Mouse (Mus musculus) lung, adult 2 months (tissue): ENCODE measurements around the gene Tnfaip1.

Experiments used
- CTCF ChIP-seq: fragments of 200-500 bp; IDR thresholded peaks from 2 replicates; pipeline ENCODE4 v1.5.1; 2011; ENCODE audit warnings: mild to moderate bottlenecking, low read length, control low read depth; ENCODE audit not compliant: insufficient read depth
- POLR2A ChIP-seq: fragments of 200-500 bp; IDR thresholded peaks from 2 replicates; pipeline ENCODE4 v1.6.1; 2011; ENCODE audit warnings: low read depth, mild to moderate bottlenecking, control low read depth, low read length, borderline replicate concordance; ENCODE audit errors: extremely low read depth

DNA sequence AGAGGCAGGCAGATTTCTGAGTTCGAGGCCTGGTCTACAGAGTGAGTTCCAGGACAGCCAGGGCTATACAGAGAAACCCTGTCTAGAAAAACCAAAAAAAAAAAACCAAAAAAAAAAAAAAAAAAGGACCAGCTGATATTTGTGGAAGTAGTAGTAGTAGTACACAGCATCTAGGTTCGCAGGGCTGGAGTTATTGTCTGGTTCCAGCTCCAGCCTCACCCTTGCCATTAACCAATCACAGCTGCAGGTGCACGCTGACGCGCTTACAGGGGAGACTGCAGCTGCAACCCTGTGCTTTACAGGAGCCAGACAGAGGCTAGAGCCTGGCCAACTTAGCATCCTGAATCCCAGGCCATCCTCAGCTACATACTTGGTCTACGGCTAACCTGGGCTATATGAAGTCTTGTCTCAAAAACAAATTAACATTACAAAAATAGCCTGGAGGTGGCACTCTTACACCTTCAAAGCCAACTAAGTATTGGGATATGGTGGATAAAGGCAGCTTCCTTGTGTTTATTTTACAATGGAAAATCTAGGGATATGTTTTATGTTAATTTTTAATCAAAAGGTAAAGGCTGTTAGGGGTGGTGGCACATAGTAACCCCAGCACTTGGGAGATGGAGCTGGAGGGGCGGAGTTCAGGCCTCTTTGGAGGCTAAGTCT, 8.4 kb upstream of the Tnfaip1 start:
- no peak for TF ChIP-seq POLR2A
- TF ChIP-seq CTCF: no peak
